Mouse (Mus musculus): ENCODE measurements around the gene Sytl2. TPM values are rescaled to one million over a fixed set of nuclear protein-coding genes. Genes with fewer than 3 reads are reported as not detected.

Gene Sytl2
- 8.9 and 10.9 TPM in 2 replicates for polyA plus RNA-seq (2016; fragmentation: Nextera tagmentation; extraction: Ambion mirVana)

DNA sequence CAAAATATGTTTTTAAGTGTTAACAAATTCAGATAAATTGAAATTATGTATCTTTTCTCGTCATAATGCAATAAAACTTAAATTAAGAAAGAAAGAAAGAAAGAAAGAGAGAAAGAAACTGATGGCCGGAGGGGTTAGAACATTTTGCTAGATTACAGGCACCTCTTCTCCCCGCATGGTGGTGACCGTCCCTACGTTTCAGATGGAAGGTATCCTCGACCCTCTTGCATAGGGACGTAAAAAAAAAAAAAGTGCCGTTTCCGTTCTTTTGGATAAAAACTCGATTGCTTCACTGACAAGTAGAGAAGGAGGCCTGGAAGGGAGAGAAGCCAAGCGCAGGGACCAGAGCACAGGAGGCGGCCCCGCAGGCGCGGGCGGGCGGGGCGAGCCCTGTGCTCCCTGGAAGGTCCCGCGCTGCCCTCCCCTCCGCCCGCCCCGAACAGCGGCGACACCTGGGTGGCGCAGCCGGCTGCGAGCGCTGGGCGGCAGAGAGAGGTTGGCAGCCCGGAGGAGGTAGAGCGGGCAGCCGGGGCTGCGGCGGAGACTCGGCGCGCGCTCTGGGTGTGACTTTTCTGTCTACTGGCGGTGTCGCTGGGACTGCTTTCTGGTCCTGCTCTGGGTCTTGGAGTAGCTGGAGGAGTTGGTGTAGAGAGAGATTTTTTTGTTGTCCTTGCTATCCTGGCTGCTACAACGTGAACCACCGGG is at the start of gene Sytl2:
TSS of gene Sytl2 (plus strand) at position 311 of the 705 bp plus-strand sequence.
- Histone ChIP-seq H3K27me3 (peaks cover 27% of the 10 kb centered on the region), H3K4me2 (peak within 1 kb of the TSS; percentile 89), H3K9me3 (no peaks in the 10 kb centered on the region), H3K4me1 (replicated peaks) (peaks cover 6% of the 10 kb centered on the region; the same call in 1 of the 2 replicates), H3K9ac (replicated peaks) (peak within 1 kb of the TSS; percentile 69), H3K27ac (0 out of 2 replicates have a peak within 1 kb of the TSS, but pooled peaks have one; percentile 41), H3K4me3 (replicated peaks) (peak within 1 kb of the TSS; percentile 60), H3K36me3 (no peaks in the 10 kb centered on the region)
- 2% methylated on average over 43 of the region's 43 CpGs for WGBS
- ATAC-seq (ENCODE audit: insufficient number of reproducible peaks, insufficient read depth, low FRiP score, low TSS enrichment, low read depth), result peak; percentile 65; the same call in 1 of the 2 replicates

DNA sequence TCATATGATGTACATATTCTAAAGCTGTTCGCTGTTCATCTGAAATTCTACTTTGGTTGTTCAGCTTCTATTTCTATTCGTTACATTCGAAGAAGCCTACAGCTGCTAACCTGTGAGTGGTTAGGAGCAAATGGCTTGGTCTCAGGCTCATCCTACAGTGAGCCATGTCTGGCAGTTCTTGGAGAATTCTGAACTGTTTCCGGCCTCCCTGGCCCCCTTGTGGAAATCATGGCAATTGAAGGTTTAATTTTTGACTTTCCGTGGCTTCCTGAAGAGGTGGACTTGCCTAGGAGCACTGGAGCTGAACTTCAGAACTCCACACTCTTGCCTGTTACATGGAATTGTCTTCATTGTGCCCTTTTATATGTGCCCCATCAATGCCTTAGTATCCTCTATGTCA is 49.1 kb upstream of the Sytl2 start:
- no peaks in the 10 kb centered on the region for H3K36me3 ChIP-seq
- H3K4me1 ChIP-seq (replicated peaks), result no peaks in the 10 kb centered on the region
- no peak overlapping the region for H3K4me2 ChIP-seq
- H3K27ac ChIP-seq, result no peak overlapping the region
- no peak overlapping the region for H3K4me3 ChIP-seq (replicated peaks)
- H3K9me3 ChIP-seq, result no peaks in the 10 kb centered on the region
- ATAC-seq (ENCODE audit: insufficient number of reproducible peaks, insufficient read depth, low FRiP score, low TSS enrichment, low read depth), result no peak
- H3K9ac ChIP-seq (replicated peaks), result no peak overlapping the region
- 77% methylated on average over 5 of the region's 5 CpGs for WGBS
- H3K27me3 ChIP-seq, result no peaks in the 10 kb centered on the region

DNA sequence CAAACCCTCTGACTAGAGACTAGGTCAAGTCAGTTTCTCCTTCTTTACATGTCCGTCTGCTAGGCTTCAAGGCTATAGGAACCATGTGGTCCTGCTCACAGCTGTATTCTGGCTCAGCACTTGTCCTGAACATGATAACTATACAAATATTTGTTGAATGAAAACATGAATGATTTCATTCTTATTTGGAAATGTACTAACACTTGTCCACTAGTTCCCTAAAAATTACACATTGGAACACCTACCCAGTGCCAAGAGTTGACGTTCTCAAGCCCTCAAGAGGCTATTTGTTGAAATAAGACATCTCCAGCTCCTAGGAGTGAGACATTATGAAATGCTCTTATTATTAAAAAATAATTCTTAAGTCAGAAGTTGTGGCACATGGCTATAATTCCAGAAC is 43.4 kb upstream of the Sytl2 start:
- WGBS, result 89% methylated on average over 2 of the region's 2 CpGs
- H3K4me3 ChIP-seq (replicated peaks), result no peak overlapping the region
- no peaks in the 10 kb centered on the region for H3K27me3 ChIP-seq
- no peaks in the 10 kb centered on the region for H3K4me1 ChIP-seq (replicated peaks)
- no peak for ATAC-seq (ENCODE audit: insufficient number of reproducible peaks, insufficient read depth, low FRiP score, low TSS enrichment, low read depth)
- no peaks in the 10 kb centered on the region for H3K9me3 ChIP-seq
- H3K36me3 ChIP-seq, result no peaks in the 10 kb centered on the region
- no peak overlapping the region for H3K4me2 ChIP-seq
- H3K27ac ChIP-seq, result no peak overlapping the region
- no peak overlapping the region for H3K9ac ChIP-seq (replicated peaks)

DNA sequence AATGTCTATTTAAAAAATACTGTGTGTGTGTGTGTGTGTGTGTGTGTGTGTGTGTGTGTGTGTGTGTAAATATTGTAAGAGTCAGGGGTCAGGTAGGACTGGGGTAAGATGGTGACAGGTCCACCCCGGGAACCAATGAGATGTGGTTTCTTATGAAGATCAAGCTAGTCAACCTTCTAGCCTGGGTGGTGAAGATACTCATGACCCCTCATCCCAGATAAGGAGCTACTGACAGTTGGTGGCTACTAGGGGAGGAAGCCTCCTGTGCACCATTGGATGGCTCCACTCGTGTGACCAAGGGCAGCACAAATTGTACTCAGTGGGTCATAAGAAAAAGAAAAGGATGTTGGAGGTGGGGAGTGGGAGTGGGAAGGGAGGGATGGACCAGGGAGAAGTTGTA is 42.2 kb upstream of the Sytl2 start:
- Histone ChIP-seq H3K4me2 (no peak overlapping the region), H3K4me3 (replicated peaks) (no peak overlapping the region), H3K9me3 (no peaks in the 10 kb centered on the region), H3K36me3 (no peaks in the 10 kb centered on the region), H3K4me1 (replicated peaks) (no peaks in the 10 kb centered on the region), H3K27me3 (no peaks in the 10 kb centered on the region), H3K9ac (replicated peaks) (no peak overlapping the region), H3K27ac (no peak overlapping the region)
- WGBS, result 81% methylated on average over 2 of the region's 2 CpGs
- no peak for ATAC-seq (ENCODE audit: insufficient number of reproducible peaks, insufficient read depth, low FRiP score, low TSS enrichment, low read depth)

DNA sequence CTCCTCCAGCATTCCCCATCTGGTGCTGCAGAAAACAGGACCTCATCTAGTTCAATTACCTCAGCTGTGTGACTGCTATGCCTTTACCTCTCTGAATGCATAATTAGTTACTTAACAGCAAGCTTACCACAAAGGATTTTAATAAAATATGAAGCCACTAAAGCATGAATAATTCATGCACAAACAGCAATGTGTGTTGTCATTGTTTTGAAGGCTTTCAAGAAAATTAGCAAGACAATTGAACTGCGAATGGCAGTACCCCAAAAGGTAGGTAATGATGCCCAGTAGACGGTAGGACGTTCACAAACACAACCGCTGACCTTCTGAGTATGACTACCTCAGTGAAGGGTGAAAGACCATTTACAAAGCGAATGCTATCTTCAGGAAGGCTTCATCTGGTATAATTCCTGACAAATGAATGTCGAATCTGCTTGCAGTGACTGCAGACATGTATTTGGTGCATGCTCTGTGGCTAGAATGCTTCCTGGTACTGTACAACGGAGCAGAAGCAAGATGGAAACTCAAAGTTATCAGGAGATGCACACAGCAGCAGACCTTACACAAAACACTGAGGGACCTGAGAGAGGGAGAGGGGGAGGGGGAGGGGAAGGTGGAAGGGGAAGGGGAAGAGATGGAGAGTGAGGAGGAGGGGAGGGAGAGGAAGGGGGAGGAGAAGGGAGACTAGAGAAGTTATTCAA is 40.0 kb upstream of the Sytl2 start:
- 35% methylated on average over 7 of the region's 7 CpGs for WGBS
- Histone ChIP-seq H3K27me3 (no peaks in the 10 kb centered on the region), H3K9me3 (no peaks in the 10 kb centered on the region), H3K27ac (no peak overlapping the region), H3K4me2 (no peak overlapping the region), H3K36me3 (no peaks in the 10 kb centered on the region), H3K9ac (replicated peaks) (no peak overlapping the region), H3K4me1 (replicated peaks) (no peaks in the 10 kb centered on the region; the same call in 1 of the 2 replicates), H3K4me3 (replicated peaks) (no peak overlapping the region)
- ATAC-seq (ENCODE audit: insufficient number of reproducible peaks, insufficient read depth, low FRiP score, low TSS enrichment, low read depth), result no peak

DNA sequence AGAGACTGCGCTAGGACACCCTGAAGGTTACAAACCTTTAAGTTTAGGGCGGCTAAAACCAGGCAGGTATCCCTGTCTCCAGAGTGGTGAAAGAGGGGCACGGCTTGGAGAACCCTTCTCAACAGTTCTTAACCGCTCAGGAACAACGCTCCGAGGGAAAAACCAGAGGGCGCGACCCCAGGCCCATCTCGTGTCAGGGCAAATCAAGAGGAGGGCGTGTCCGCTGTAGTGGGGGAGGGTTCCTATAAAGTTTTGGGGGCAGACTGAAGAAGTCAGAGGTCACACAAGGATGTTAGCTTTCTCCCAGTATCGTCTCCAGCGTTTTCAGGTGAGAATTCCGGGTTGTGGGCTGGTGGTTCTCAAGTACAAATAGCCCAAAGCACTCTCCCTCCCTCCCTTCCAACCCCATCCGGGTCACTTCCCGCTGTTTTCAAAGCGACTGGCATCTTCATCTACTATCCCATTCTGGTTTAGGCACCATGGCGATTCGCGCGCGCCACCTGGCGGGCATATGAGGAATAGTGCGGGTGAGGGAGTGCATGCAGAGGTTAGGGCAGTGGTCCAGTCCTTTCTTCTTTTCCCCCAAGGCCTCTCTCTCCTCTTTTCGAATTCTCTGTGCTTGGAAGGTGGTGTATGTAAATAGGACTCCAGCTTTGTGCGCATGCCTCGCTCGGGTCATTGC is 36.6 kb upstream of the Sytl2 start, which contains the start of gene Ccdc83:
TSS of gene Ccdc83 (minus strand) at position 489 of the 682 bp plus-strand sequence.
- Histone ChIP-seq H3K9ac (replicated peaks) (peak within 1 kb of the TSS; percentile 35), H3K9me3 (no peaks in the 10 kb centered on the region), H3K4me2 (peak within 1 kb of the TSS; percentile 61), H3K4me3 (replicated peaks) (peak within 1 kb of the TSS; percentile 27), H3K27me3 (no peaks in the 10 kb centered on the region), H3K4me1 (replicated peaks) (no peaks in the 10 kb centered on the region; the same call in 1 of the 2 replicates), H3K27ac (no peak within 1 kb of the TSS), H3K36me3 (no peaks in the 10 kb centered on the region)
- WGBS, result 6% methylated on average over 28 of the region's 28 CpGs
- peak; percentile 66 for ATAC-seq (ENCODE audit: insufficient number of reproducible peaks, insufficient read depth, low FRiP score, low TSS enrichment, low read depth)

DNA sequence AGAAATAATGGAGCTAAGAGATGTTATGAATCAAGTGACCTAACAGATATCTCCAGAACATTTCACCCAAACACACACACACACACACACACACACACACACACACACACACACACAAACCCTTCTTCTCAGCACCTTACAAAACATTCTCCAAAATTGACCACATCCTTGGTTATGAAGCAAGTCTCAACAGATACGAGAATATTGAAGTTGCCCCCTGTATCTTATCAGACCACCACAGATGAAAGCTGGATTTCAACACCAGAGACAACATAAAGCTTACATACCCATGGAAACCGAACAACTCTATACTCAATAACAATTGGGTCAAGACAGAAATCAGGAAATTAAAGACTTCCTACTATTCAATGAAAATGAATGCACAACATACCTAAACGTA is 31.9 kb upstream of the Sytl2 start:
- Histone ChIP-seq H3K27ac (no peak overlapping the region), H3K9me3 (no peaks in the 10 kb centered on the region; the same call in 1 of the 2 replicates), H3K9ac (replicated peaks) (no peak overlapping the region), H3K4me1 (replicated peaks) (no peaks in the 10 kb centered on the region; the same call in 1 of the 2 replicates), H3K4me3 (replicated peaks) (no peak overlapping the region), H3K4me2 (no peak overlapping the region), H3K27me3 (no peaks in the 10 kb centered on the region), H3K36me3 (no peaks in the 10 kb centered on the region)
- no peak for ATAC-seq (ENCODE audit: insufficient number of reproducible peaks, insufficient read depth, low FRiP score, low TSS enrichment, low read depth)
- WGBS, result 84% methylated on average over 3 of the region's 3 CpGs

DNA sequence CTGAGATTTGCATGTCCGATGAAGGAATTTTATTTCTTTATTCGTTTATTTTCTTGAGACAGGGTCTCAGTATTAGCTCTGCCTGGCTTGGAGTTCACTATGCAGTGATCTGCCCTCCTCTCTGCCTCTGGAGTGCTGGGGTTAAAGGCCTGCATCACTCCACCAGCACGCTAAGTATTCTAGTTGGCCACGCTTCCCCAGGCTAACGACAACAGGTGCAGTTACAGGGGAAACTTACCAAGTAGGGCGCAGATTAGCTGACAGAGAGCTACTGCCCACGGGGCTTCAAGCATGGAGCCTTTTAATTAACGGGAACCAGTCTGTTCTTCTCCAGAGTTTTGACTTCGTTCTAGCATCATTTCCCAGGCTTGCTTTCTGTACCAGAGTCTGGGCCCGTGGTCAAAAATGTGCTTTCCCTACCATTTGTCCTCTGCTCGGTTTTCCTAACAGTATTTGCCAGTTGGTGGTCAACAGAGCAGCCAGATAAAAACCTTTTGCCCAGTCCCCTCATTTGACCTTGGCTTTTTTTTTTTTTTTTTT is 27.4 kb upstream of the Sytl2 start:
- 48% methylated on average over 11 of the region's 11 CpGs for WGBS
- ATAC-seq (ENCODE audit: insufficient number of reproducible peaks, insufficient read depth, low FRiP score, low TSS enrichment, low read depth), result no peak

DNA sequence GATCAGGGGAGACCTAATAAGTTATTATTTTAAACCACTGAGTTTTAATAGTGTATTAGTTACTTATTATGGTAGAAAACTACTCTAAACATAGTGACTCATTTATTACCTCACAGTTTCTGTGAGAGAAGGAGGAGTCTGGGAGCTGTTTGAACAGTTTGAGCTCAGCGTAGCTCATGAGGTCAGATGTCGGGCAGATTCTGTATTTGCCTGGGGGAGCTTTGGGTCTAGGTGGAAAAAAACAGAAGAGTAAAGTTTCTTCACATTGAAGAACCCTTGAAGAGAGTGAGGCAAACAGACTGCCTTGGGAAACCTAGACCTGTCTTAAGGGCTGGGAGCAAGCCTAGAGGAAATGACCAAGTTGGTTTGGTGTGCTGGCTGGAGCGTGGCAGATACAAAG is 24.8 kb upstream of the Sytl2 start:
- Histone ChIP-seq H3K27ac (no peak overlapping the region), H3K4me1 (replicated peaks) (peaks cover 16% of the 10 kb centered on the region), H3K4me2 (no peak overlapping the region), H3K9ac (replicated peaks) (no peak overlapping the region), H3K9me3 (no peaks in the 10 kb centered on the region), H3K27me3 (no peaks in the 10 kb centered on the region), H3K36me3 (no peaks in the 10 kb centered on the region), H3K4me3 (replicated peaks) (no peak overlapping the region)
- WGBS, result 68% methylated on average over 3 of the region's 3 CpGs
- no peak for ATAC-seq (ENCODE audit: insufficient number of reproducible peaks, insufficient read depth, low FRiP score, low TSS enrichment, low read depth)

More for the DNA sequence above, 27.4 kb upstream of the Sytl2 start:
- Histone ChIP-seq H3K27me3 (no peaks in the 10 kb centered on the region), H3K9me3 (no peaks in the 10 kb centered on the region; the same call in 1 of the 2 replicates), H3K9ac (replicated peaks) (no peak overlapping the region), H3K36me3 (no peaks in the 10 kb centered on the region), H3K4me2 (no peak overlapping the region), H3K4me1 (replicated peaks) (no peaks in the 10 kb centered on the region), H3K27ac (no peak overlapping the region), H3K4me3 (replicated peaks) (no peak overlapping the region)

DNA sequence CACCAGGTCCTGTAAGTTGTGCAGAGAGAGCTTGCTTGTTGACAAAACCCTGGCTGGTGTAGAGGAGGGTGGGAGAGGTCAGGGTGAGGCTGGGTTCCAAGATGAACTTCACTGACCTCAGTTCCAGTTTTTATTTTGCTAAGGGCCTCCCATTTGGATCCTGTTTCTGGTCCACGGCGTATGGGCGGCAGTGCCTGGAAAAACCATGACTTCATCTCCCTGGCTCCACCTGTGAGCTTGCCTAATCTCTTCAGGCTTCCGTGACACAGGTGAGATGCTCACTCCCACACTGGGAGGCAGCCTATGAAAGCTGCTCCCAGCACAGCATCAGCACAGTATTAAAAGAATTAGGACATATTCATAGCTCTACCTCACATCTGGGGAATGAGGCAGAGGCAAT is 24.3 kb upstream of the Sytl2 start:
- H3K4me3 ChIP-seq (replicated peaks), result no peak overlapping the region
- no peak overlapping the region for H3K4me2 ChIP-seq
- peaks cover 16% of the 10 kb centered on the region for H3K4me1 ChIP-seq (replicated peaks)
- no peak overlapping the region for H3K27ac ChIP-seq
- no peaks in the 10 kb centered on the region for H3K27me3 ChIP-seq
- no peaks in the 10 kb centered on the region for H3K9me3 ChIP-seq
- 81% methylated on average over 4 of the region's 4 CpGs for WGBS
- no peaks in the 10 kb centered on the region for H3K36me3 ChIP-seq
- no peak overlapping the region for H3K9ac ChIP-seq (replicated peaks)
- ATAC-seq (ENCODE audit: insufficient number of reproducible peaks, insufficient read depth, low FRiP score, low TSS enrichment, low read depth), result no peak

DNA sequence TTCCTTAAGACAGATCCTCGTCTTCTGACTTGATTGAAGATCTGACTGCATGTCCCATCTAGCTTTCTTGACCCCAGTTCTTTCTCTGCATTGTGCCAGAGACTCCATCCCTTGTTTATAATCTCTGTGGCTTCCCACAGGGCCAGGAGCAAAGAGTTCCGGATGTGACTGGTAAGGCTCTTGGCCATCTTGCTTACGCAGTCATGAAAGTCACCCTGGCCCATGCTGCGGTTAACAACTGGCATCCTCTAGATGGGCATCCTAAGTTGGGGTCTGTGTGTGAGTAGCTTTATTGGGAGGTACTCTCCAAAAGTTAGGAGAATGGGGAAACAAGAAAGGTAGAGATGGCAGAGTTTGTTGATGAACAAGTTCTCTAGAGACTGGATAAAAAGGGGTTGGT is 22.9 kb upstream of the Sytl2 start:
- Histone ChIP-seq H3K4me2 (no peak overlapping the region), H3K27ac (no peak overlapping the region), H3K9me3 (no peaks in the 10 kb centered on the region), H3K4me1 (replicated peaks) (peaks cover 16% of the 10 kb centered on the region), H3K36me3 (no peaks in the 10 kb centered on the region), H3K9ac (replicated peaks) (no peak overlapping the region), H3K27me3 (no peaks in the 10 kb centered on the region), H3K4me3 (replicated peaks) (no peak overlapping the region)
- WGBS, result 91% methylated on average over 4 of the region's 4 CpGs
- ATAC-seq (ENCODE audit: insufficient number of reproducible peaks, insufficient read depth, low FRiP score, low TSS enrichment, low read depth), result no peak

Data from limb, embryonic 12.5 days (tissue).